Mouse (Mus musculus) B cell, adult 2 months (primary cell): Measurements from ENCODE around the gene 4930522L14Rik.
"Not testable (repeated sequence)": the region's sequence is repeated elsewhere in the genome, so short reads cannot be mapped to it uniquely, and the experiment has no call there.

ENCODE experiments used
- DNase-seq, 2 experiments: peaks; one replicate each; pipeline ENCODE4 v3.0.0; 2022

The 4930522L14Rik gene

GRCm38 (mm10) chr5:109751391-109752071, at the start of gene 4930522L14Rik:
Gene 4930522L14Rik (minus strand): TSS chr5:109751886.
- DNase-seq: peak; percentile 77 to 78

GRCm38 (mm10) chr5:109801466-109801865, 49.8 kb upstream of the 4930522L14Rik start:
- not testable (repeated sequence) for DNase-seq

GRCm38 (mm10) chr5:109799948-109800347, 48.3 kb upstream of the 4930522L14Rik start:
- not testable (repeated sequence) for DNase-seq

- not testable (repeated sequence) for DNase-seq
Measured at GRCm38 (mm10) chr5:109797017-109797416, 45.3 kb upstream of the 4930522L14Rik start.

GRCm38 (mm10) chr5:109795967-109796652, 44.4 kb upstream of the 4930522L14Rik start:
- peak; percentile 58 to 62 for DNase-seq

- not testable (repeated sequence) for DNase-seq
Measured at GRCm38 (mm10) chr5:109752073-109752780, 541 bp upstream of the 4930522L14Rik start.

GRCm38 (mm10) chr5:109745081-109745480, 6.6 kb downstream of the 4930522L14Rik start:
- DNase-seq: peak; percentile 5 to 7

GRCm38 (mm10) chr5:109717341-109717740, 34.3 kb downstream of the 4930522L14Rik start:
- DNase-seq: not testable (repeated sequence)

GRCm38 (mm10) chr5:109691205-109691965, 60.3 kb downstream of the 4930522L14Rik start:
- not testable (repeated sequence) for DNase-seq

GRCm38 (mm10) chr5:109690537-109691201, 61.0 kb downstream of the 4930522L14Rik start, which contains the start of gene 5430403G16Rik:
Gene 5430403G16Rik (minus strand): TSS chr5:109691041.
- peak; percentile 72 to 75 for DNase-seq
